Mouse (Mus musculus) liver, embryonic 13.5 days (tissue): ENCODE results near the gene Kcnk2. TPM values are rescaled to one million over a fixed set of nuclear protein-coding genes. Genes with fewer than 3 reads are reported as not detected.
"Not testable (repeated sequence)": the region's sequence is repeated elsewhere in the genome, so short reads cannot be mapped to it uniquely, and the experiment has no call there.

Source experiments
- ATAC-seq: fragments of 200-750 bp; cut with Nextera tagmentation; 2 replicates; pipeline ENCODE4 v1.8.0; 2017; ENCODE audit warnings: low read depth, mild to moderate bottlenecking, moderate number of reproducible peaks, moderate library complexity
- DNase-seq: peaks from one replicate; pipeline ENCODE4 v3.0.0; 2022
- H3K27ac ChIP-seq: fragments of 300-500 bp; sonication (generic); 2 replicates; pipeline ENCODE4 v1.5.1; 2015; ENCODE audit warnings: moderate library complexity, mild to moderate bottlenecking, inconsistent platforms
- H3K27me3 ChIP-seq: fragments of 300-500 bp; sonication (generic); 2 replicates; pipeline ENCODE4 v1.6.1; 2015; ENCODE audit warnings: mild to moderate bottlenecking, inconsistent platforms
- H3K36me3 ChIP-seq: fragments of 300-500 bp; sonication (generic); 2 replicates; pipeline ENCODE4 v1.6.1; 2015; ENCODE audit warnings: mild to moderate bottlenecking, inconsistent platforms
- H3K4me1 ChIP-seq: fragments of 300-500 bp; sonication (generic); replicated peaks from 2 replicates; pipeline ENCODE4 v1.6.1; 2015; ENCODE audit warnings: inconsistent platforms
- H3K4me2 ChIP-seq: fragments of 300-500 bp; sonication (generic); 2 replicates; pipeline ENCODE4 v1.6.1; 2015; ENCODE audit warnings: inconsistent platforms, mild to moderate bottlenecking, moderate library complexity
- H3K4me3 ChIP-seq: fragments of 300-500 bp; sonication (generic); replicated peaks from 2 replicates; pipeline ENCODE4 v1.5.1; 2015; ENCODE audit warnings: mild to moderate bottlenecking, inconsistent platforms
- H3K9ac ChIP-seq: fragments of 300-500 bp; sonication (generic); 2 replicates; pipeline ENCODE4 v1.6.1; 2015; ENCODE audit warnings: mild to moderate bottlenecking, inconsistent platforms
- H3K9me3 ChIP-seq: fragments of 300-500 bp; sonication (generic); replicated peaks from 2 replicates; pipeline ENCODE4 v1.6.1; 2016; ENCODE audit warnings: inconsistent platforms
- WGBS: fragments of 180-500 bp; shearing (Covaris S2); methylation state at CpG from one replicate; pipeline ENCODE4 v1.1.7; 2015; ENCODE audit not compliant: insufficient replicate concordance; 5-methylcytosine and 5-hydroxymethylcytosine counted together
- polyA plus RNA-seq: library from polyadenylated mRNA; unstranded; fragments of >200 nt; fragmentation: Nextera tagmentation; extraction: Ambion mirVana; gene quantifications from 2 replicates; pipeline ENCODE4 v1.2.1, GENCODE M21; 2015

Gene Kcnk2
- polyA plus RNA-seq, 1 experiment from 2014 or later = 0.07 TPM

- ATAC-seq = no peak
- Histone ChIP-seq H3K4me3 (no peak overlapping the region), H3K9ac (no peak overlapping the region), H3K4me1 (no peaks in the 10 kb centered on the region), H3K9me3 (no peaks in the 10 kb centered on the region), H3K27me3 (no peaks in the 10 kb centered on the region), H3K27ac (no peak overlapping the region), H3K36me3 (no peaks in the 10 kb centered on the region), H3K4me2 (no peak overlapping the region)
- 66% methylated on average over 2 of the region's 2 CpGs for WGBS
- DNase-seq = no peak
These were observed 129.8 kb downstream of the Kcnk2 start for GRCm38 (mm10) chr1:189272281-189272680.

GRCm38 (mm10) chr1:189253631-189254030 is 148.4 kb downstream of the Kcnk2 start:
- Histone ChIP-seq H3K4me3 (no peak overlapping the region), H3K9ac (no peak overlapping the region), H3K27me3 (no peaks in the 10 kb centered on the region), H3K36me3 (no peaks in the 10 kb centered on the region), H3K9me3 (no peaks in the 10 kb centered on the region), H3K4me1 (no peaks in the 10 kb centered on the region), H3K4me2 (no peak overlapping the region), H3K27ac (no peak overlapping the region)
- no peak for DNase-seq
- ATAC-seq = no peak

- no peaks in the 10 kb centered on the region for H3K36me3 ChIP-seq
- H3K27ac ChIP-seq = no peak overlapping the region
- no peaks in the 10 kb centered on the region for H3K4me1 ChIP-seq
- ATAC-seq (no peak), DNase-seq (no peak)
- H3K27me3 ChIP-seq = no peaks in the 10 kb centered on the region
- H3K9me3 ChIP-seq = no peaks in the 10 kb centered on the region
- H3K9ac ChIP-seq = no peak overlapping the region
- WGBS = 54% methylated on average over 3 of the region's 3 CpGs
- no peak overlapping the region for H3K4me3 ChIP-seq
- H3K4me2 ChIP-seq = no peak overlapping the region
These were observed 148.9 kb downstream of the Kcnk2 start for GRCm38 (mm10) chr1:189253207-189253606.

- H3K9ac ChIP-seq, H3K9me3 ChIP-seq, H3K4me2 ChIP-seq, H3K4me1 ChIP-seq, H3K4me3 ChIP-seq, ATAC-seq, DNase-seq, H3K27ac ChIP-seq, H3K36me3 ChIP-seq, H3K27me3 ChIP-seq: not testable (repeated sequence)
- 67% methylated on average over 2 of the region's 2 CpGs for WGBS
These were observed 158.9 kb downstream of the Kcnk2 start for GRCm38 (mm10) chr1:189243206-189243605.

- H3K27ac ChIP-seq = no peak overlapping the region
- no peak for DNase-seq
- H3K4me1 ChIP-seq = no peaks in the 10 kb centered on the region
- H3K9ac ChIP-seq = no peak overlapping the region
- WGBS = 49% methylated on average over 5 of the region's 5 CpGs
- H3K9me3 ChIP-seq = 0 out of 2 replicates have a peak, but pooled peaks cover 3% of the 10 kb centered on the region
- H3K36me3 ChIP-seq = no peaks in the 10 kb centered on the region
- H3K4me2 ChIP-seq = no peak overlapping the region
- H3K4me3 ChIP-seq = no peak overlapping the region
- no peaks in the 10 kb centered on the region for H3K27me3 ChIP-seq
- ATAC-seq = no peak
These were observed 166.8 kb downstream of the Kcnk2 start for GRCm38 (mm10) chr1:189235261-189235660.

- 0 out of 2 replicates have a peak, but pooled peaks cover 3% of the 10 kb centered on the region for H3K9me3 ChIP-seq
- no peak overlapping the region for H3K9ac ChIP-seq
- DNase-seq (no peak), ATAC-seq (no peak)
- no peak overlapping the region for H3K27ac ChIP-seq
- H3K4me3 ChIP-seq = no peak overlapping the region
- no peaks in the 10 kb centered on the region for H3K4me1 ChIP-seq
- H3K36me3 ChIP-seq = no peaks in the 10 kb centered on the region
- 53% methylated on average over 6 of the region's 6 CpGs for WGBS
- H3K4me2 ChIP-seq = no peak overlapping the region
- no peaks in the 10 kb centered on the region for H3K27me3 ChIP-seq
These were observed 169.2 kb downstream of the Kcnk2 start for GRCm38 (mm10) chr1:189232829-189233228.

GRCm38 (mm10) chr1:189228222-189229084 is 173.6 kb downstream of the Kcnk2 start:
- WGBS = 62% methylated on average over 19 of the region's 19 CpGs
- no peaks in the 10 kb centered on the region for H3K27me3 ChIP-seq
- H3K36me3 ChIP-seq = no peaks in the 10 kb centered on the region
- H3K4me2 ChIP-seq = no peak overlapping the region
- no peak overlapping the region for H3K9ac ChIP-seq
- ATAC-seq = no peak
- H3K4me1 ChIP-seq = no peaks in the 10 kb centered on the region
- H3K9me3 ChIP-seq = no peaks in the 10 kb centered on the region
- DNase-seq = no peak
- H3K4me3 ChIP-seq = no peak overlapping the region
- H3K27ac ChIP-seq = no peak overlapping the region

GRCm38 (mm10) chr1:189227479-189227878 is 174.6 kb downstream of the Kcnk2 start:
- 58% methylated on average over 4 of the region's 4 CpGs for WGBS
- no peaks in the 10 kb centered on the region for H3K27me3 ChIP-seq
- no peak overlapping the region for H3K27ac ChIP-seq
- H3K36me3 ChIP-seq = no peaks in the 10 kb centered on the region
- DNase-seq = no peak
- no peaks in the 10 kb centered on the region for H3K9me3 ChIP-seq
- H3K4me3 ChIP-seq = no peak overlapping the region
- no peaks in the 10 kb centered on the region for H3K4me1 ChIP-seq
- no peak for ATAC-seq
- H3K4me2 ChIP-seq = no peak overlapping the region
- no peak overlapping the region for H3K9ac ChIP-seq

GRCm38 (mm10) chr1:189219051-189219450 is 183.0 kb downstream of the Kcnk2 start:
- Histone ChIP-seq H3K27ac (no peak overlapping the region), H3K4me2 (no peak overlapping the region), H3K9ac (no peak overlapping the region), H3K4me1 (no peaks in the 10 kb centered on the region), H3K4me3 (no peak overlapping the region), H3K27me3 (no peaks in the 10 kb centered on the region), H3K9me3 (no peaks in the 10 kb centered on the region), H3K36me3 (no peaks in the 10 kb centered on the region)
- no peak for DNase-seq
- ATAC-seq = no peak
- 70% methylated on average over 10 of the region's 10 CpGs for WGBS

- no peak for ATAC-seq
- Histone ChIP-seq H3K36me3 (no peaks in the 10 kb centered on the region), H3K27me3 (no peaks in the 10 kb centered on the region), H3K9ac (no peak overlapping the region), H3K4me2 (no peak overlapping the region), H3K27ac (no peak overlapping the region), H3K4me1 (no peaks in the 10 kb centered on the region), H3K9me3 (no peaks in the 10 kb centered on the region), H3K4me3 (no peak overlapping the region)
- DNase-seq = no peak
- 65% methylated on average over 11 of the region's 11 CpGs for WGBS
These were observed 184.1 kb downstream of the Kcnk2 start for GRCm38 (mm10) chr1:189217751-189218564.

- DNase-seq = no peak
- 43% methylated on average over 9 of the region's 9 CpGs for WGBS
- H3K9me3 ChIP-seq = no peaks in the 10 kb centered on the region
- H3K27ac ChIP-seq = no peak overlapping the region
- ATAC-seq = no peak
- no peaks in the 10 kb centered on the region for H3K4me1 ChIP-seq
- no peak overlapping the region for H3K4me2 ChIP-seq
- H3K9ac ChIP-seq = no peak overlapping the region
- H3K4me3 ChIP-seq = no peak overlapping the region
- no peaks in the 10 kb centered on the region for H3K27me3 ChIP-seq
- no peaks in the 10 kb centered on the region for H3K36me3 ChIP-seq
These were observed 186.9 kb downstream of the Kcnk2 start for GRCm38 (mm10) chr1:189215131-189215530.
